In the genomic region with DNA sequence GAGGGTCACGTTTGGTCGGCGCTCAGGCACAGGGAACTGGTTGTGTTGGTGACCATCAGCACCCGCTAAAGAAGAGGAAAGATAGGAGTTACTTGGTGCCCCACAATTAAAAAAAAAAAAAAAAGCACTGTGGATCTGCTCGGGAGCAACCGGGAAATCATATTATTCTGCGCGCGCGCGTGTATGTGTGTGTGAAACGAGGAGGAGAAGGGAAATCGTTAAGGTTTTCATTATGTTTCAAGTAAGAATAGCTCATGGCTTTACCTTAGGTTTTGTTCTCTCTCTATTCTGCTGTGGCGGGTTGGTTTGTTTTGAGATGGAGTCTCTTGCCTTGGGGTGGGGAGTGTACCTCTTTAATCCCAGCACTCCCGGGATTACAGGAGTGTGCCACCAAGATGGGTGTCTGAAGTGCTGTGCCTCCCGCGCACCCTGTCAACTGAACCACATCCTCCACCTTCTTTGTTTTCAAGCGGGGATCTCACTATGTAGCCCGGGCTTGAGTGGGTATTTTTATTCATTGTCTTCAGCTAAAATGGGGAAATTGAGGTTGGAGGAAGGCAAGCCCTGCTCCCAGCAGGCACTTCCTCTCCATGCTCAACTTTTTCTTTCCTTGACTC, we compare ENCODE assay signal across 8 mouse cellular contexts. TPM values are rescaled to one million over a fixed set of nuclear protein-coding genes. Genes with fewer than 3 reads are reported as not detected.
DNase-seq lines count a peak whose midpoint lies in the region; ATAC-seq and TF ChIP-seq lines count a peak whose summit lies in the region.

No protein-coding gene starts in this region.

- H3K4me1 ChIP-seq in kidney, embryonic 14.5 days (ENCODE audit: control insufficient read depth, insufficient read depth, low read length) = peaks cover 26% of the 10 kb centered on the region
- peaks cover 20% of the 10 kb centered on the region for H3K4me1 ChIP-seq in forebrain, postnatal 0 days (ENCODE audit: insufficient read depth)

- WGBS in kidney, embryonic 14.5 days = 3% methylated on average over 19 of the region's 19 CpGs
- 4% methylated on average over 19 of the region's 19 CpGs for WGBS in forebrain, postnatal 0 days
- 0% methylated on average over 19 of the region's 19 CpGs for WGBS in macrophage (ENCODE audit: missing documents)

- no peaks in the 10 kb centered on the region for H3K27me3 ChIP-seq in kidney, embryonic 14.5 days (ENCODE audit: control insufficient read depth, insufficient read depth, low read length)
- H3K27me3 ChIP-seq in forebrain, postnatal 0 days (ENCODE audit: insufficient read depth, low read length) = no peaks in the 10 kb centered on the region

- no peak for TF ChIP-seq CTCF in forebrain, postnatal 0 days (IDR thresholded peaks at IDR 0.05; ENCODE audit: low read depth)

- no peak for ATAC-seq in kidney, embryonic 14.5 days (ENCODE audit: low FRiP score, low TSS enrichment)
- no peak; the same call in 1 of the 2 replicates for ATAC-seq in forebrain, postnatal 0 days

- peak overlapping the region; percentile 74 for H3K9ac ChIP-seq in kidney, embryonic 14.5 days (ENCODE audit: low read depth, low read length)
- H3K9ac ChIP-seq in forebrain, postnatal 0 days = peak overlapping the region; percentile 65

- peaks cover 12% of the 10 kb centered on the region; the same call in 1 of the 2 replicates for H3K36me3 ChIP-seq in kidney, embryonic 14.5 days (ENCODE audit: control insufficient read depth, insufficient read depth, low read length)
- peaks cover 16% of the 10 kb centered on the region; the same call in 1 of the 2 replicates for H3K36me3 ChIP-seq in forebrain, postnatal 0 days (ENCODE audit: insufficient read depth)
- peaks cover 9% of the 10 kb centered on the region for H3K36me3 ChIP-seq in macrophage (ENCODE audit: inconsistent target)

- peak overlapping the region; percentile 38; the same call in 1 of the 2 replicates for H3K27ac ChIP-seq in kidney, embryonic 14.5 days (ENCODE audit: low read depth, low read length)
- peak overlapping the region; percentile 83 for H3K27ac ChIP-seq in forebrain, postnatal 0 days (ENCODE audit: low read depth, low read length)
- peak overlapping the region; percentile 80 for H3K27ac ChIP-seq in macrophage

- no peaks in the 10 kb centered on the region for H3K9me3 ChIP-seq in kidney, embryonic 14.5 days (ENCODE audit: control insufficient read depth, low read length)
- no peaks in the 10 kb centered on the region for H3K9me3 ChIP-seq in forebrain, postnatal 0 days (ENCODE audit: low read length)

- H3K79me2 ChIP-seq in macrophage (ENCODE audit: inconsistent target) = peaks cover 41% of the 10 kb centered on the region

- peak overlapping the region; percentile 99 for H3K4me2 ChIP-seq in kidney, embryonic 14.5 days (replicated peaks; ENCODE audit: low read depth, low read length)
- H3K4me2 ChIP-seq in forebrain, postnatal 0 days (ENCODE audit: low read depth) = peak overlapping the region; percentile 100

- H3K4me3 ChIP-seq in kidney, embryonic 14.5 days (ENCODE audit: low read length) = peak overlapping the region; percentile 76
- H3K4me3 ChIP-seq in forebrain, postnatal 0 days (ENCODE audit: low read depth, low read length) = peak overlapping the region; percentile 57
- H3K4me3 ChIP-seq in macrophage (ENCODE audit: inconsistent target) = peak overlapping the region; percentile 97

- no peak for DNase-seq in kidney, adult 9 months
- DNase-seq in T-cell, adult 2 months (ENCODE audit: low spot score) = peak; percentile 23
- DNase-seq in forebrain, postnatal 0 days = no peak
- DNase-seq in right cerebral cortex, postnatal 36 days (ENCODE audit: low spot score in 2 of 2) = no peak
- no peak for DNase-seq in retina, embryonic 14.5 days (ENCODE audit: low spot score)
- no peak for DNase-seq in layer of hippocampus, adult 8-10 months (ENCODE audit: low spot score in 2 of 2)

RNA-seq across cellular contexts. Expression of gene Ipo13, which starts 0.8 kb away (rescaled TPM):
- polyA plus RNA-seq in kidney, embryonic 14.5 days (2014; fragmentation: Nextera tagmentation; extraction: Ambion mirVana) = 29.0 and 40.1 TPM in 2 replicates
- total RNA-seq in forebrain, postnatal 0 days (2014; rRNA removed) = 37.9 and 42.9 TPM in 2 replicates
- 58.1 and 61.8 TPM in 2 replicates for polyA plus RNA-seq in forebrain, postnatal 0 days (2015; fragmentation: Nextera tagmentation; extraction: Ambion mirVana)
- 10 to 100 TPM in 25 of 26 experiments, 1 to 10 TPM in 1; 7.2 to 73.8 (median 39.0) TPM for total RNA-seq in macrophage (2018; cell fraction: chromatin; rRNA removed)
- total RNA-seq in macrophage (2018; cell fraction: cytosol; rRNA removed) = 10 to 100 TPM; 19.7 to 34.6 (median 26.9) TPM
- total RNA-seq in macrophage (2018; cell fraction: nucleus; rRNA removed) = 10 to 100 TPM; 15.9 to 54.8 (median 31.7) TPM
- polyA plus RNA-seq in macrophage (2018) = 17.2 to 30.4 TPM (median 28.2 TPM) in 3 replicates
- 100 to 1,000 TPM; 127 to 140 (median 130) TPM for total RNA-seq in layer of hippocampus, adult 8-10 months (2022)

RNA-seq across cellular contexts. Expression of gene Artn, which starts 14.0 kb away (rescaled TPM):
- polyA plus RNA-seq in kidney, embryonic 14.5 days (2014; fragmentation: Nextera tagmentation; extraction: Ambion mirVana) = 2.7 and 3.0 TPM in 2 replicates
- 0.62 and 1.0 TPM in 2 replicates for total RNA-seq in forebrain, postnatal 0 days (2014; rRNA removed)
- 0.42 and 0.54 TPM in 2 replicates for polyA plus RNA-seq in forebrain, postnatal 0 days (2015; fragmentation: Nextera tagmentation; extraction: Ambion mirVana)
- under 1 TPM in 1 of 26 experiments, not detected in 25; 0.53 TPM for total RNA-seq in macrophage (2018; cell fraction: chromatin; rRNA removed)
- not detected for total RNA-seq in macrophage (2018; cell fraction: cytosol; rRNA removed)
- total RNA-seq in macrophage (2018; cell fraction: nucleus; rRNA removed) = under 1 TPM in 2 of 26 experiments, not detected in 24; 0.25 to 0.86 TPM
- not detected in 3 replicates for polyA plus RNA-seq in macrophage (2018)
- 1 to 10 TPM; 1.5 to 2.2 (median 1.9) TPM for total RNA-seq in layer of hippocampus, adult 8-10 months (2022)

RNA-seq across cellular contexts. Expression of gene Dph2, which starts 23.8 kb away (rescaled TPM):
- polyA plus RNA-seq in kidney, embryonic 14.5 days (2014; fragmentation: Nextera tagmentation; extraction: Ambion mirVana) = 19.1 and 22.0 TPM in 2 replicates
- total RNA-seq in forebrain, postnatal 0 days (2014; rRNA removed) = 21.6 and 22.3 TPM in 2 replicates
- polyA plus RNA-seq in forebrain, postnatal 0 days (2015; fragmentation: Nextera tagmentation; extraction: Ambion mirVana) = 16.7 and 17.4 TPM in 2 replicates
- 10 to 100 TPM in 7 of 26 experiments, 1 to 10 TPM in 19; 1.9 to 15.4 (median 7.8) TPM for total RNA-seq in macrophage (2018; cell fraction: chromatin; rRNA removed)
- 1 to 10 TPM; 1.4 to 6.7 (median 4.5) TPM for total RNA-seq in macrophage (2018; cell fraction: cytosol; rRNA removed)
- 10 to 100 TPM in 6 of 26 experiments, 1 to 10 TPM in 20; 2.1 to 17.8 (median 7.0) TPM for total RNA-seq in macrophage (2018; cell fraction: nucleus; rRNA removed)
- 1.9 to 7.4 TPM (median 4.9 TPM) in 3 replicates for polyA plus RNA-seq in macrophage (2018)
- total RNA-seq in layer of hippocampus, adult 8-10 months (2022) = 10 to 100 TPM in 3 of 4 experiments, 1 to 10 TPM in 1; 9.0 to 11.5 (median 11.0) TPM

RNA-seq across cellular contexts. Expression of gene Atp6v0b, which starts 28.5 kb away (rescaled TPM):
- polyA plus RNA-seq in kidney, embryonic 14.5 days (2014; fragmentation: Nextera tagmentation; extraction: Ambion mirVana) = 182 and 213 TPM in 2 replicates
- 557 and 600 TPM in 2 replicates for total RNA-seq in forebrain, postnatal 0 days (2014; rRNA removed)
- 599 and 626 TPM in 2 replicates for polyA plus RNA-seq in forebrain, postnatal 0 days (2015; fragmentation: Nextera tagmentation; extraction: Ambion mirVana)
- total RNA-seq in macrophage (2018; cell fraction: chromatin; rRNA removed) = 1,000 to 10,000 TPM in 7 of 26 experiments, 100 to 1,000 TPM in 19; 550 to 1,641 (median 786) TPM
- total RNA-seq in macrophage (2018; cell fraction: cytosol; rRNA removed) = 100 to 1,000 TPM; 385 to 632 (median 493) TPM
- total RNA-seq in macrophage (2018; cell fraction: nucleus; rRNA removed) = 1,000 to 10,000 TPM in 18 of 26 experiments, 100 to 1,000 TPM in 8; 771 to 1,959 (median 1,156) TPM
- 307 to 636 TPM (median 464 TPM) in 3 replicates for polyA plus RNA-seq in macrophage (2018)
- 100 to 1,000 TPM; 406 to 438 (median 423) TPM for total RNA-seq in layer of hippocampus, adult 8-10 months (2022)

RNA-seq across cellular contexts. Expression of gene B4galt2, which starts 32.3 kb away (rescaled TPM):
- polyA plus RNA-seq in kidney, embryonic 14.5 days (2014; fragmentation: Nextera tagmentation; extraction: Ambion mirVana) = 30.9 and 31.5 TPM in 2 replicates
- 179 and 192 TPM in 2 replicates for total RNA-seq in forebrain, postnatal 0 days (2014; rRNA removed)
- polyA plus RNA-seq in forebrain, postnatal 0 days (2015; fragmentation: Nextera tagmentation; extraction: Ambion mirVana) = 89.0 and 90.6 TPM in 2 replicates
- total RNA-seq in macrophage (2018; cell fraction: chromatin; rRNA removed) = 1 to 10 TPM in 23 of 26 experiments, under 1 TPM in 2, not detected in 1; 0.64 to 8.5 (median 1.9) TPM
- under 1 TPM in 16 of 26 experiments, not detected in 10; 0.03 to 0.48 (median 0.11) TPM for total RNA-seq in macrophage (2018; cell fraction: cytosol; rRNA removed)
- 1 to 10 TPM in 10 of 26 experiments, under 1 TPM in 14, not detected in 2; 0.28 to 2.7 (median 0.85) TPM for total RNA-seq in macrophage (2018; cell fraction: nucleus; rRNA removed)
- 0.14 to 0.58 TPM in 2 of 3 replicates, not detected in the other for polyA plus RNA-seq in macrophage (2018)
- 10 to 100 TPM; 59.6 to 64.5 (median 63.4) TPM for total RNA-seq in layer of hippocampus, adult 8-10 months (2022)
